Mouse (Mus musculus): ENCODE data around the gene Spryd4.
A peak's percentile ranks its signal among the peaks of the same experiment; 100 is the strongest.
"Not testable (repeated sequence)": the region's sequence is repeated elsewhere in the genome, so short reads cannot be mapped to it uniquely, and the experiment has no call there.

The Spryd4 gene

GRCm38 (mm10) chr10:128211390-128212108, at the start of gene Spryd4:
TSS of gene Spryd4 (minus strand) at chr10:128211807.
- ATAC-seq (ENCODE audit: low TSS enrichment) = peak; percentile 90

GRCm38 (mm10) chr10:128260376-128260775, 48.8 kb upstream of the Spryd4 start:
- ATAC-seq (ENCODE audit: low TSS enrichment) = not testable (repeated sequence)

GRCm38 (mm10) chr10:128259946-128260345, 48.3 kb upstream of the Spryd4 start:
- no peak for ATAC-seq (ENCODE audit: low TSS enrichment)

GRCm38 (mm10) chr10:128258953-128259352, 47.3 kb upstream of the Spryd4 start:
- ATAC-seq (ENCODE audit: low TSS enrichment) = peak; percentile 34; the same call in 1 of the 2 replicates

GRCm38 (mm10) chr10:128256328-128256727, 44.7 kb upstream of the Spryd4 start:
- ATAC-seq (ENCODE audit: low TSS enrichment) = no peak

GRCm38 (mm10) chr10:128255925-128256324, 44.3 kb upstream of the Spryd4 start:
- no peak for ATAC-seq (ENCODE audit: low TSS enrichment)

GRCm38 (mm10) chr10:128253677-128254255, 42.2 kb upstream of the Spryd4 start, which contains the start of gene Apon:
TSS of gene Apon (plus strand) at chr10:128254096.
- ATAC-seq (ENCODE audit: low TSS enrichment) = no peak

- no peak for ATAC-seq (ENCODE audit: low TSS enrichment)
These were observed 39.0 kb upstream of the Spryd4 start for GRCm38 (mm10) chr10:128250565-128250964.

- ATAC-seq (ENCODE audit: low TSS enrichment) = no peak
These were observed 35.6 kb upstream of the Spryd4 start for GRCm38 (mm10) chr10:128247020-128247732.

- ATAC-seq (ENCODE audit: low TSS enrichment) = no peak
These were observed 32.5 kb upstream of the Spryd4 start for GRCm38 (mm10) chr10:128244121-128244520.

GRCm38 (mm10) chr10:128243252-128243651, 31.6 kb upstream of the Spryd4 start:
- ATAC-seq (ENCODE audit: low TSS enrichment) = no peak

- no peak for ATAC-seq (ENCODE audit: low TSS enrichment)
These were observed 28.5 kb upstream of the Spryd4 start for GRCm38 (mm10) chr10:128240131-128240530.

- no peak for ATAC-seq (ENCODE audit: low TSS enrichment)
These were observed 27.5 kb upstream of the Spryd4 start for GRCm38 (mm10) chr10:128239140-128239539.

GRCm38 (mm10) chr10:128237807-128238480, 26.3 kb upstream of the Spryd4 start:
- peak; percentile 84 for ATAC-seq (ENCODE audit: low TSS enrichment)

GRCm38 (mm10) chr10:128236321-128236720, 24.7 kb upstream of the Spryd4 start:
- ATAC-seq (ENCODE audit: low TSS enrichment) = no peak

GRCm38 (mm10) chr10:128232420-128232985, 20.9 kb upstream of the Spryd4 start:
- ATAC-seq (ENCODE audit: low TSS enrichment) = peak; percentile 69

GRCm38 (mm10) chr10:128231697-128232419, 20.3 kb upstream of the Spryd4 start, which contains the start of gene Timeless:
TSS of gene Timeless (plus strand) at chr10:128232065.
- ATAC-seq (ENCODE audit: low TSS enrichment) = peak; percentile 69

GRCm38 (mm10) chr10:128231146-128231545, 19.5 kb upstream of the Spryd4 start:
- ATAC-seq (ENCODE audit: low TSS enrichment) = no peak

- no peak for ATAC-seq (ENCODE audit: low TSS enrichment)
These were observed 19.0 kb upstream of the Spryd4 start for GRCm38 (mm10) chr10:128230582-128230981.

GRCm38 (mm10) chr10:128228009-128228408, 16.4 kb upstream of the Spryd4 start:
- ATAC-seq (ENCODE audit: low TSS enrichment) = no peak

GRCm38 (mm10) chr10:128227592-128227991, 16.0 kb upstream of the Spryd4 start:
- ATAC-seq (ENCODE audit: low TSS enrichment) = no peak

Data from frontal cortex, adult (tissue).